Mouse (Mus musculus): Measurements from ENCODE around the gene Eda.
"Not testable (repeated sequence)": the region's sequence is repeated elsewhere in the genome, so short reads cannot be mapped to it uniquely, and the experiment has no call there.

Eda gene

GRCm38 (mm10) chrX:100409245-100409644 is 433.8 kb downstream of the Eda start:
- DNase-seq (ENCODE audit: extremely low spot score, low spot score), result no peak

- no peak for DNase-seq (ENCODE audit: extremely low spot score, low spot score)
Observed at GRCm38 (mm10) chrX:100428693-100429092, 453.3 kb downstream of the Eda start, which contains the start of gene Otud6a. Gene Otud6a (plus strand): TSS chrX:100429013.

GRCm38 (mm10) chrX:100432311-100432710 is 456.9 kb downstream of the Eda start:
- peak; percentile 16 for DNase-seq (ENCODE audit: extremely low spot score, low spot score)

GRCm38 (mm10) chrX:100442617-100443016 is 467.2 kb downstream of the Eda start, which contains the start of gene Awat2:
Gene Awat2 (minus strand): TSS chrX:100442717.
- DNase-seq (ENCODE audit: extremely low spot score, low spot score), result not testable (repeated sequence)

- no peak for DNase-seq (ENCODE audit: extremely low spot score, low spot score)
Observed at GRCm38 (mm10) chrX:100443532-100443931, 468.1 kb downstream of the Eda start.
